Mouse (Mus musculus) liver, embryonic 12.5 days (tissue): ENCODE results near the gene Olfr920. TPM values are rescaled to one million over a fixed set of nuclear protein-coding genes. Genes with fewer than 3 reads are reported as not detected.
A peak's percentile ranks its signal among the peaks of the same experiment; 100 is the strongest.

Source experiments
- ATAC-seq: fragments of 200-750 bp; cut with Nextera tagmentation; 2 replicates; pipeline ENCODE4 v1.8.0; 2017; ENCODE audit warnings: moderate number of reproducible peaks, mild to moderate bottlenecking, moderate library complexity
- H3K27ac ChIP-seq: fragments of 300-500 bp; sonication (generic); 2 replicates; pipeline ENCODE4 v1.5.1; 2016; ENCODE audit warnings: mild to moderate bottlenecking
- H3K27me3 ChIP-seq: fragments of 300-500 bp; sonication (generic); replicated peaks from 2 replicates; pipeline ENCODE4 v1.6.1; 2016; ENCODE audit warnings: mild to moderate bottlenecking, moderate library complexity
- H3K36me3 ChIP-seq: fragments of 300-500 bp; sonication (generic); 2 replicates; pipeline ENCODE4 v1.6.1; 2016; ENCODE audit warnings: mild to moderate bottlenecking, moderate library complexity
- H3K4me1 ChIP-seq: fragments of 300-500 bp; sonication (generic); 2 replicates; pipeline ENCODE4 v1.6.1; 2016
- H3K4me2 ChIP-seq: fragments of 300-500 bp; sonication (generic); 2 replicates; pipeline ENCODE4 v1.6.1; 2016; ENCODE audit warnings: mild to moderate bottlenecking, moderate library complexity
- H3K4me3 ChIP-seq: fragments of 300-500 bp; sonication (generic); 2 replicates; pipeline ENCODE4 v1.5.1; 2016; ENCODE audit warnings: mild to moderate bottlenecking, moderate library complexity
- H3K9ac ChIP-seq: fragments of 300-500 bp; sonication (generic); 2 replicates; pipeline ENCODE4 v1.6.1; 2016; ENCODE audit warnings: mild to moderate bottlenecking, moderate library complexity
- H3K9me3 ChIP-seq: fragments of 300-500 bp; sonication (generic); replicated peaks from 2 replicates; pipeline ENCODE4 v1.6.1; 2016; ENCODE audit warnings: mild to moderate bottlenecking, moderate library complexity
- WGBS: fragments of 180-500 bp; shearing (Covaris S2); methylation state at CpG from one replicate; pipeline ENCODE4 v1.1.7; 2016; ENCODE audit not compliant: insufficient replicate concordance; 5-methylcytosine and 5-hydroxymethylcytosine counted together
- polyA plus RNA-seq: library from polyadenylated mRNA; unstranded; fragments of >200 nt; fragmentation: Nextera tagmentation; extraction: Ambion mirVana; gene quantifications from 2 replicates; pipeline ENCODE4 v1.2.1, GENCODE M21; 2016

Gene Olfr920
- polyA plus RNA-seq = not detected in 2 replicates

DNA sequence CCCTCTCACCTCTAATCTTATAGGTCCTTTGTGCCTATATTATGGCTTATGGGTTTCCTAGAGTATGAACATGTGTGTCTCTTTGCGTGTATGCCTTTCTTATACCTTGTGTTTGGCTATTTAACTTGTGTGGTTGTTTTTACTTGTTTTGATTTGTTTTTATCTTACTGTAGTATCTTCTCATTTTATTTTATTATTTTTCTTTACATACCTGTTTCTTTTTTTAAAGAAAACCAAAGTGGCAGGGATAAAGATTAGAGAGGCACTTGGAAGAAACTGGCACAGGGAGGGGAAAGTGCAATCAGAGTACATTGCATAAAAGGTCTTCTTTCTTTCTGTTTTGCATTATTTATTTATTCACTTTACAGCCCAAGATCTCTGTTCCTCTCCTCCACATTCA is at the start of gene Olfr920:
Gene Olfr920, plus strand, starts transcription at position 301 of the 400 bp plus-strand sequence.
- no peak within 1 kb of the TSS for H3K27ac ChIP-seq
- no peak within 1 kb of the TSS for H3K4me2 ChIP-seq
- no peaks in the 10 kb centered on the region for H3K36me3 ChIP-seq
- WGBS = 72% methylated on average over 1 of the region's 1 CpGs
- no peak within 1 kb of the TSS for H3K4me3 ChIP-seq
- no peaks in the 10 kb centered on the region for H3K9me3 ChIP-seq
- H3K27me3 ChIP-seq = no peaks in the 10 kb centered on the region
- no peak within 1 kb of the TSS for H3K9ac ChIP-seq
- no peak for ATAC-seq
- H3K4me1 ChIP-seq = no peaks in the 10 kb centered on the region

DNA sequence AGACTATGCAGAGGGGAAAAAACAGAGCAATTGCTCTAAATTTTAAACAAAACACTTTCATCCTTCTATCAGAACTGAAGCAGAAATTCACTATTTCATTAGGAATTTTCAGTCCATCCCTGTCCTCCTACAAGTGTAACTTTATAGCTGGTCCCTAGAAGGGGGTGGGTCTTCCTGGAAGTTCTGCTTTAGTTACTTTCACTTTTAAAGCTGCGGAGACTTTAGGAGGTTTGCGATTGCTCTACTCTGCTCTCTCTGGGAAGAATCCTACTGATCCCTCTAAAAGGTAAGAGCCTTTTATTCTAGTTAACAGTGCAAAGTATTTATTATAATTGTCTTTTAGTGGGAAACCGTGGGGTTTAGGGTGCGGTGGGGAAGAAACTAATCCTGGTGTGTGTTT is 34.0 kb upstream of the Olfr920 start, which contains the start of gene Vwa5a:
Gene Vwa5a, plus strand, starts transcription at position 167 of the 400 bp plus-strand sequence.
- H3K27me3 ChIP-seq = no peaks in the 10 kb centered on the region
- peak within 1 kb of the TSS; percentile 66 for H3K9ac ChIP-seq
- H3K36me3 ChIP-seq = peaks cover 5% of the 10 kb centered on the region; the same call in 1 of the 2 replicates
- H3K4me2 ChIP-seq = peak within 1 kb of the TSS; percentile 76
- H3K27ac ChIP-seq = peak within 1 kb of the TSS; percentile 70
- ATAC-seq = peak; percentile 73
- H3K9me3 ChIP-seq = no peaks in the 10 kb centered on the region
- WGBS = 1% methylated on average over 4 of the region's 4 CpGs
- peak within 1 kb of the TSS; percentile 66 for H3K4me3 ChIP-seq
- H3K4me1 ChIP-seq = peaks cover 11% of the 10 kb centered on the region

DNA sequence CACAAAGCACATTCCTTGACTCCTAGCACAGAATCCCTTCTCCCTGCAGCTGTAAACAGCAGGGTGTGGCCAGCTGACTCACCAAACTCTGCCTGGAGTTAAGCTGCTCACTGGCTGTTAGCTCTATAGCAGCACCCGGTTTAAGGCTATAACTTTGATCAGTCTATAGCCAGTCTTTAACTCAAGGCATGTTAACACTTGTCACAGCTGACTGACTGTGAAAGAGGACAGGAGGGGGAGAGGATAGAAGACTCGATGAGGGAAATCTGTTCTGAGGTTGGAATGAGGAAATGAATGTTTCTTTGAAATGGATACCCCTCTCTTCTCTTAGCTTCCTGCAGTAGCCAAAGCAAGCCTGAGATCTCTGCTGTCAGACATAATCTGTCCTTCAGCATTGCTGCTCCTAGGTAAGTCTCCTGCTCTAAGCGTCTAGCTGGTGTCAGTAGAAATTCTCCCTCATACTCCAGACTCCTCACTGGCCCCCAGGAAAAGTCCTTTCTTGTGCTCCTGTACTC is 33.1 kb upstream of the Olfr920 start:
- Histone ChIP-seq H3K9ac (peak overlapping the region; percentile 66), H3K27me3 (no peaks in the 10 kb centered on the region), H3K4me1 (peaks cover 11% of the 10 kb centered on the region), H3K9me3 (no peaks in the 10 kb centered on the region), H3K4me2 (peak overlapping the region; percentile 76), H3K36me3 (peaks cover 10% of the 10 kb centered on the region), H3K27ac (peak overlapping the region; percentile 70), H3K4me3 (peak overlapping the region; percentile 66)
- peak; percentile 93 for ATAC-seq
- WGBS = 5% methylated on average over 3 of the region's 3 CpGs

DNA sequence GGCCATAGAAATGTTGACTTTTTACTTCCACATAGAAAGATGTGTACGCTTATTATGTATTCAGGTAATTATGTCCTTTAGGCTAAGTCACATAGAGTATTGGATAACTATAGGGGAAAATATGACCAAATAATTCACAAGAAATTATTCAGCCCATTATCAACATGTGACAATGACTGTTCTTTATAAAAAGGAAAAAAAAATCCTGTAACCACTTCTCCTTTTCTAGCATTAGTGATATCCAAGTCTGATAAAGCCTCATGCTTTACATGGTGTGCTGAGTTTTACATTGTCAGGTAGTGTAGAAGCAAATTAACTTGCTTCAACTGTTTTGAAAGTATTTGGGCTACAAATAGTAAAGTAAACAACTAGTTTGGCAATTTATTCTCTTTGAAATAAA is 28.1 kb upstream of the Olfr920 start:
- WGBS = 80% methylated on average over 1 of the region's 1 CpGs
- Histone ChIP-seq H3K9me3 (no peaks in the 10 kb centered on the region), H3K9ac (no peak overlapping the region), H3K4me1 (peaks cover 7% of the 10 kb centered on the region), H3K4me2 (no peak overlapping the region), H3K36me3 (peaks cover 31% of the 10 kb centered on the region), H3K27ac (no peak overlapping the region), H3K27me3 (no peaks in the 10 kb centered on the region), H3K4me3 (no peak overlapping the region)
- ATAC-seq = no peak

DNA sequence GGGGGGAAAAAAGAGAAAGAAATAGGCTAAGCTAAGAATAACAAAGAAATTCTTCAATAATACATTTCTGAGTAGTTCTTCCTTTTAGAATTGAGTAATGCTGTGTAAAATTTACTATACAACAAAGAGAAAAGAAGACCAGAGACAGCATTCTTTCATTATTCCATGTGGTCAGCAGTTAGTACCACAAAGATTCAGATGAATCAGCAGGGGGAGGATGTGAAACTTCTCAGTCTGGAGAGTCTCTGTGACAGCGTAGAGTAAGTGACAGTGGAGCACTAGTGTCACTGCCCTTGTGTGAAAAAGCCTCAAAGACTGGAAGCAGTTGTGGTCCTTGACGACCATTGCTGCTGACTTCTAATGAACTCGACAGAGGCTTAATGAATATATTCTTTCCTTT is 23.9 kb upstream of the Olfr920 start:
- 68% methylated on average over 3 of the region's 3 CpGs for WGBS

DNA sequence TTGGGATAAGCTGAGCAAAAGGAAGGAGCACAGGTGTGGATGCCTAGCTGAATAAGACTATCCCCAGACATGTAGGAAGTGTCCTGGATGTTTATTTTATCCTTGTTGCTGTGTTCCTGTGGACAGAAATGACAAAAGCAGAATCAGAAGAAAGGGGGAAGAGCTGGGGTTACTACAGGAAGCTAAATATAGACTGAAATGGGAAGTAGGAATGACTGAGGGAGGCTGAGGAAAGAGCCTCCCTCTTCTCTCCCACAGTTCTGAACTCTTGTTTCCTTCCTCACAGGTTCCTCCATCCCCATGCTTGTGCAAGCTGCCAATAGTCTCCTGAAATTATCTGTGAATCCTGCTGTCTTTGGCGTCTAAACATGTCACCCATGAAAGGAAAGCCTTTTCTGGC is 10.7 kb upstream of the Olfr920 start:
- no peak overlapping the region for H3K4me3 ChIP-seq
- H3K27ac ChIP-seq = no peak overlapping the region
- peaks cover 20% of the 10 kb centered on the region for H3K4me1 ChIP-seq
- ATAC-seq = no peak
- H3K4me2 ChIP-seq = no peak overlapping the region
- H3K9me3 ChIP-seq = no peaks in the 10 kb centered on the region
- H3K36me3 ChIP-seq = peaks cover 6% of the 10 kb centered on the region
- 52% methylated on average over 1 of the region's 1 CpGs for WGBS
- H3K27me3 ChIP-seq = no peaks in the 10 kb centered on the region
- H3K9ac ChIP-seq = no peak overlapping the region

More for the DNA sequence above, 23.9 kb upstream of the Olfr920 start:
- peaks cover 26% of the 10 kb centered on the region for H3K36me3 ChIP-seq
- no peaks in the 10 kb centered on the region for H3K9me3 ChIP-seq
- no peaks in the 10 kb centered on the region for H3K27me3 ChIP-seq
- H3K27ac ChIP-seq = no peak overlapping the region
- H3K4me1 ChIP-seq = no peaks in the 10 kb centered on the region
- no peak for ATAC-seq
- no peak overlapping the region for H3K9ac ChIP-seq
- H3K4me3 ChIP-seq = no peak overlapping the region
- no peak overlapping the region for H3K4me2 ChIP-seq

DNA sequence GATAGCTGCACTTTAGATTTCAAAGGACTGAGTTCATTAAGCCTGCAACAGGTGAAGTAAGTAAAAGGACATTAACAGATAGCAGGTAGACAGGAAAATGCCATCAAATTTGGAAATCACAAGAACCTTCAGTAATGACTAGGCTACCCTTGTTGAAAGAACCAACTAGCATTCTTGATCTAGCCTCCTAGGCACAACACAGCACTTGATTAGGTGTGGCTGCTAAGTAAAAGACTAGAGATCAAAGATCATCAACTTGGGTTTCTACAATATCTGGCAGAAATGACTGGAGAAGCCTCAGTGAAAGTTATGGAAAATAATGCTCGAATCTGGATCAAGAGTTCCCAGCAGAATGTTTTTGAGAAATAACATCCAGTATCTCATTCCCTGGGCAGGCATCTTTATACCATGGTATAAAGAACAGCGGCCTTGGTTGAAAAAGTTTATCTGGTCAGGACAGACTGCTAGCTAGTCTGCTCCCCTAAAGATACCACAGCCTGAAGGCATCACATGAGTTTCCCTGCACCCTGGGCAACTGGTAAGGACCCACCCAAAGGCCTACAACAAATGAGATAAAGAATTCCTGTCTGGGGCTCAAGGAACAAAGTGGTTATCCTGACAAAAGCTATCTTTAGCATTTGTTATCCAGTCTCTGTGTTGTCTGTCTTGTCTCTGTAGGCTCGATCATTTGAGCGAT is 7.3 kb upstream of the Olfr920 start:
- no peak overlapping the region for H3K4me3 ChIP-seq
- H3K27me3 ChIP-seq = no peaks in the 10 kb centered on the region
- H3K9ac ChIP-seq = no peak overlapping the region
- ATAC-seq = peak; percentile 100
- H3K4me1 ChIP-seq = peaks cover 20% of the 10 kb centered on the region
- peak overlapping the region; percentile 70 for H3K27ac ChIP-seq
- H3K36me3 ChIP-seq = no peaks in the 10 kb centered on the region
- H3K4me2 ChIP-seq = peak overlapping the region; percentile 20
- no peaks in the 10 kb centered on the region for H3K9me3 ChIP-seq
- WGBS = 48% methylated on average over 4 of the region's 4 CpGs

DNA sequence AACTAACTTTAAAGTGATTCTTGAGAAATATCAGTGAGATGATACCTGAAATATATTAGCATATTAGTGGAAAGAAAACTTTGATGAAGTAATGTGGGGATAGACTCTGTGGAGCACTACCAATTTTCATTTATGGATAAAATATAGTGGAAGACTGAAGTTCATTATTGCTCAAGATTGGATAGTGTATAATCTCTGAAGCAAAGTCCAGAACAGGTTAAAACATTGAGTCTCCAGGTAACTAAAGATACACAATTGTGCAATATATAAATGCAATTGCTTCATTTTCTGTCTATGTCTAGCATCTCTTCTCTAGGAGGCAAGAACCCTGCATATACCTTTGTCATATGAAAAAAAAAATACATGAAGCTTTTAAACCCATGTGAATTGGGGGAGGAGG is 20.7 kb downstream of the Olfr920 start, which contains the start of gene Olfr921:
Gene Olfr921, plus strand, starts transcription at position 301 of the 400 bp plus-strand sequence.
- Histone ChIP-seq H3K27ac (no peak within 1 kb of the TSS), H3K27me3 (no peaks in the 10 kb centered on the region), H3K9me3 (no peaks in the 10 kb centered on the region), H3K4me2 (no peak within 1 kb of the TSS), H3K36me3 (no peaks in the 10 kb centered on the region), H3K9ac (no peak within 1 kb of the TSS), H3K4me1 (no peaks in the 10 kb centered on the region), H3K4me3 (no peak within 1 kb of the TSS)
- ATAC-seq = no peak

DNA sequence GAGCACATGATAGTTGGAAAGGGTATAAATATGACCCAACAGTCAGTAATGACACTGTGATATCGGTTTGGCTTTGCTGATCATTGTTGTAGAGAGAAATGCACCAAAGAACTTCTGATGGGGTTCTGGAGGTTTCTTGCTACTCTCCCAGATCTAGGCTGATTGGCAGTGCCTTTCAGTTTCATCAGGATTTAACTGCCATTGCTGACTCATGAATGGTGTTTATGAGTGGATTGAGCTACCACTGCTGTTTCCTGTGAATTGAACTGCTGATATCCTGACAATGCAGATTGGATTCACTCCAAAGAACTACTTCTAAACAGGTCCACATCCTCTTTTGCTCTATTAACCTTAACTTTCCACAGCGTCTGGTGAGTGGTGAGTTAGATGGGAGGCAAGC is 40.6 kb downstream of the Olfr920 start:
- ATAC-seq = no peak
- no peak overlapping the region for H3K27ac ChIP-seq
- no peak overlapping the region for H3K9ac ChIP-seq
- no peaks in the 10 kb centered on the region for H3K36me3 ChIP-seq
- H3K9me3 ChIP-seq = no peaks in the 10 kb centered on the region
- 56% methylated on average over 2 of the region's 2 CpGs for WGBS
- no peak overlapping the region for H3K4me3 ChIP-seq
- H3K4me1 ChIP-seq = no peaks in the 10 kb centered on the region
- H3K27me3 ChIP-seq = no peaks in the 10 kb centered on the region
- H3K4me2 ChIP-seq = no peak overlapping the region

DNA sequence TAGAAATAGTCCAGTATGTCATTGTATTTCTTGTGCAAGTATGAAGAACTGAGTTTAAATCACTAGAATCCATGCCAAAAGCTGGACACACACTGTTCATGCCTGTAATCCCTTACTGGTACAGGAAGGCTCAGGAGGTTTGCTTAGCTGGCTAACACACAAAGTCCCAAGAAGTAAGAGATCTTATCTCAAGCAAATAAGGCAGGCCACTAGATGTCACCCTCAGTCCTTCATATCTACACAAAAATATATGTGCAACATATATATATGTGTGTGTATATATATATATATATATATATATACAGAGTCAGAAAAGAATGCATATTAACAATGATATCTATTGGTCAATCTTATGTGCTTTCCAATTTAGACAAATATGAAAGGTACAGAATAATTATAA is 53.6 kb downstream of the Olfr920 start:
- no peak overlapping the region for H3K27ac ChIP-seq
- H3K4me1 ChIP-seq = no peaks in the 10 kb centered on the region
- H3K27me3 ChIP-seq = no peaks in the 10 kb centered on the region
- ATAC-seq = no peak
- H3K4me2 ChIP-seq = no peak overlapping the region
- no peak overlapping the region for H3K9ac ChIP-seq
- no peaks in the 10 kb centered on the region for H3K9me3 ChIP-seq
- H3K36me3 ChIP-seq = no peaks in the 10 kb centered on the region
- no peak overlapping the region for H3K4me3 ChIP-seq
